Mouse (Mus musculus): Measurements from ENCODE around the gene Mx1.

DNA sequence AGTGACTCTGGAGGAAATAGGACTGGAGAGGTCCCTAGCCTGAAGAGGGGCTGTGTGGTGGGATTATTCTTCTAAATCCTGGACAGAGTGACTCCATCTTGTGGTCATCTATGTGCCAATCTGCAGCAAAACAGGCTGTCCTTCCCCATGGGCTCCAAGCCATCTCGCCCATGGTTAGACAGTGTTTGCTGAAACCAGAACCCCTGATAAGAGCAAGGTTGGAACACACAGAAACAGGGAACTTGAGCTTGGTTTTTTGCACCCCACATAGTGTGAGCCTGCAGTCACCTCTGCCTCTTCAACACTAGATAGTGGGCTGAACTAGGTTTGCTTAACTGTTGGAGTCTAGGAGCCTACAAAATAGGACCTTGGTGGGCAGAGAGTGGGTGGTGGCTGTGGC is 13.8 kb upstream of the Mx1 start:
- TF ChIP-seq CTCF (conservative IDR thresholded peaks at IDR 0.05; ENCODE audit: low read length), result no peak
- TF ChIP-seq NANOG (IDR thresholded peaks at IDR 0.05; ENCODE audit: borderline replicate concordance, low read length), result no peak

Data from E14TG2a.4 (cell line).